Mouse (Mus musculus) gastrocnemius, postnatal 25 days (tissue): ENCODE measurements around the gene Pnliprp1. TPM values are rescaled to one million over a fixed set of nuclear protein-coding genes. Genes with fewer than 3 reads are reported as not detected.

ENCODE experiments used
- DNase-seq: peaks from one replicate; pipeline ENCODE4 v3.0.0; 2022
- long read RNA-seq, 2 experiments: library from polyadenylated mRNA; stranded (forward); transcript quantifications; one replicate each; pipeline ENCODE4 v2.0.0; 2021
- total RNA-seq, 2 experiments: library from RNA; stranded (reverse); gene quantifications; 1 replicate in 1 of 2; 2 replicates in 1 of 2; pipeline ENCODE4 v1.2.3; 2021

The Pnliprp1 gene
- not detected for total RNA-seq
- long read RNA-seq, experiment 1: 0 reads
- long read RNA-seq, experiment 2: 0 reads

DNA sequence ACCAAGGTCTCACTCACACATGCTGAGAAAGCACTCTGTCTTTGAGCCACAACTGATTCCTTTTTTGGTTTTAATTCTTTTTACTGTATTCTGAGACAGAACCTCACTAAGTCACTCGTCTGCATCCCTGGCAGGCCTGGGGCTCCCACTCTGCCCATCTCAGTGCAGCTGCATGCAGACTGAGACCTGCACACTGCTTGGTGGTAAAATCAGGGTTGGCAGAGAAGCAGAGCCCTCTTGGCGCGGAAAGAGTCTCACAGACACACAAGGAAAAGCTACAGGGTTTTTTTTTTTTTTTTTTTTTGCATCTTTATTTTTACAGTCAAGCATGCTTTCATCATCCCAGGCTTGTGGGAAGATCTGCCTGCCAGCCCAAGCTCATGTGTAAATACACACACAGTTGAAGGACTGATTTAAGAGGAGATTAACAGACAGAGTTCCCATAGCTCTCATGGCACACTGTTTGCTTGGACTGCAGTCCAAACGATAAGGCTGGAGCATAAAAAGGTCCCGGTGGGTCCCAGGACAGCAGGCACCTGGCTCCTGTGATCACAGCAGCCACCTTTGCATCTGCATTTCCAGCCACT is at the start of gene Pnliprp1:
Pnliprp1 (plus strand) TSS at position 443 of the 587 bp plus-strand sequence.
- no peak for DNase-seq

- DNase-seq: no peak
Measured at GRCm38 (mm10) chr19:58688933-58689332, 39.8 kb upstream of the Pnliprp1 start.

DNA sequence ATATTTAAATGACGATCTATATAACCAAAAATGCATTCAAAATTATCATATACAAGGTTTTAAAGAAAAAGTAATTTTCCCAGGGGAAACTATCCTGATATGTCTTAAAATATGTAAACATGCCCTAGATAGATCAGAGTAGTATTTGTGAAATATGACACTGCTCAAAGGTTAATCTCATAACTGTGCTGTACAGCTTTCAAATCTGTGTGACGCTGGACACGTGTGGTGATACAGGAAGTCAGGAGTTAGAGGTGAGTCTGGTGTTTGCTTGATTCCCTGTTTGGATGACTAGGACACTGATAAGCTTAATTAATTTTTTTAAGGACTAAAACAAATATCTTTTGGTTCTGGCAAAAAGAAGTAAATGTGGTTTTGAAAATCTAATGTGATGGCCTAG is 33.4 kb upstream of the Pnliprp1 start:
- DNase-seq: no peak

DNA sequence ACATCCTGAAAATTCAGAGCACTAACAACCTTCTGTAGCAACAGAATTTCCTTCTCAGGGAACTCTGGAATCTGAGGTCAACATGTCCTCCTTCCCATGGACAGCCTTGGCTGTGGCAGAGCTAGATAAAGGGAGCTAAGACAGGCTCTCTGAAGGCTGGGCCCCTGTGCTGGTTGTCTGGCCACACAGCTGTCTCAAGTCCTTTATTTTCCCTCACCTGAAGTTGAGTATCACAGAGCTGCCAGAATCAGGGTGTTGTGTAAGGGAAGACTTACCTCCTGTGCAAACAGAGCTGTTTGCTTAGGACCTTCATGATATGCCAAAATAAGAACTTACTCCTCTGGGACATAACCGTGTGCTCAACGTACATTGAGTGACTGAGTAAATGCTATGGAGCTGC is 32.5 kb upstream of the Pnliprp1 start:
- no peak for DNase-seq

- DNase-seq: no peak
Measured at GRCm38 (mm10) chr19:58704556-58704955, 24.1 kb upstream of the Pnliprp1 start.

GRCm38 (mm10) chr19:58708611-58709010 is 20.1 kb upstream of the Pnliprp1 start:
- DNase-seq: no peak

- no peak for DNase-seq
Measured at GRCm38 (mm10) chr19:58717925-58718324, 10.8 kb upstream of the Pnliprp1 start.

DNA sequence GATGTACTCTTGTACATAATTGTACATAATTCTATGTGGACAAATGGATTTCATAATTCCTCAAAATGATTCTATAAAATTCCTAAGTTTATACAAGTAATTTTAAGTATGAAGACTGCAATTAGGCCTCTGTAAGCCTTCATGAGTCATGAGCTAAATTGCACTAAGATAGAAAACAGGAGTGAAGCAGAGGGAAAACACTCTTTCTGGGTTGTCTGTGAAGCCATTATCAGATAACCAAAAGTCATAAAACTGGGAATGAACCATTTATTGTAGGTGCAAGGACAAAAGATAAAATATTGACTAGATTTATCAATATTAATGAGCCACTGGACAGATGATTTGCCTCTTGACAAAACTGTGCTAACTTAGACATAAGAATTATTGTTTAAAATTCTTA is 8.2 kb upstream of the Pnliprp1 start:
- no peak for DNase-seq

GRCm38 (mm10) chr19:58726551-58726950 is 2.1 kb upstream of the Pnliprp1 start:
- no peak for DNase-seq

- no peak for DNase-seq
Measured at GRCm38 (mm10) chr19:58727756-58728155, 931 bp upstream of the Pnliprp1 start.

- no peak for DNase-seq
Measured at GRCm38 (mm10) chr19:58733216-58733615, 4.5 kb downstream of the Pnliprp1 start.

GRCm38 (mm10) chr19:58738111-58738510 is 9.4 kb downstream of the Pnliprp1 start:
- DNase-seq: no peak

DNA sequence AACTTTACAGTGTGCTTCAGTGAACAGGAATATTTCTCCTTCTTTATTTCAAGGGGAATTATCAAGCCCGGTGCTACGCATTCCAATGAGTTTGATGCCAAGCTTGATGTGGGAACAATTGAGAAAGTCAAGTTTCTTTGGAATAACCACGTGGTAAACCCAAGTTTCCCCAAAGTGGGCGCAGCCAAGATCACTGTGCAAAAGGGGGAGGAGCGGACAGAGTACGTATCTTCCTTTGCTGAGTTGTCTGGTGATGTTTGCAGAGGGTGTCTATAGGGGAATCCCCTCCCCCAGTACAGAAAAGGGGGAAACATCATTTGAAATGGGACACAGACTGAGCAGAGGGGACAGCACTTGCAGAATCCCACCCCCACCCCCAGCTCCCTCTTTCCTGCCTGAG is 12.3 kb downstream of the Pnliprp1 start:
- DNase-seq: no peak

DNA sequence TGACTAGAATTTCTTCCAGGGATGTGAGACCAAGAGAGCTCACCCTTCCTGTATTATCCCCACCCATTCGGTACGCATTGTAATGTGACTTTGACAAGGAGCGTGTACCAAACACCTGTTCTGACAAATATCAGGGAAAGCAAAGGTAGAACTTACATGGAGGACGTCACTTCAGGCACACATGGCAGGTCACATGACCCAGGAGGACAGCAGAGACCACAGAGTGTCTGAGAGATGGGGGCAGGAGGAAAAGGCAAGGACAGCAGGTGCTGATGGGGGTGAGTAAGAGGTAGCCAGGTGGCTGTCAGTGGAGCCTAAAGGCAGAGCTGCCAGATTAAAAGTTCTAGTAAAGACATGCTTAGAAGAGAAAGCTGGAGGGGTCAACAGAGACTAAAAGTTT is 14.0 kb downstream of the Pnliprp1 start:
- DNase-seq: no peak

GRCm38 (mm10) chr19:58743736-58744135 is 15.0 kb downstream of the Pnliprp1 start:
- DNase-seq: no peak

DNA sequence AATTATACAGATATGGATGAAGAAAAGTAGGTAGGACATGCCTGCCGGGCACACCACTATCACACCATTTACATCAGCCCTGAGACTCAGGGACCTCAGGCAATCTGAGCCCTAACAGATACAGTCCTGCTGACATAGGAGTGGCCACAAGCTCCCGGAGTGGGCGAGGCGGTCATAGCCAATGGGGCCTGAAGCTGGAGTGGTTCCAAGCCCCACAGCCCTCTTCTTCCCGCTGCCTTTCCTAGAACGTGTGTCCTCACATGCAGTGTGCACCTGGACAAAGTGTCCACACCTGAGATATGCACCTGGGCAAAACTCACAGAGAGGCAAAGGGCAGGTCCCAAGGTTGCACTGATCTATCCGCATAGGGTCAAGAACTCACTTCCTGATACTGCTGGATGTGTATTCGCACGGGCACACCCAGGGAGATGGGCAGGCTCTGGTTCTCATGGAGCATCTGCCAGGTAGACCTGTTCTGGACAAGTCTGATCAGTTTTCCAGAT is 18.9 kb downstream of the Pnliprp1 start:
- DNase-seq: no peak

GRCm38 (mm10) chr19:58750822-58751221 is 22.1 kb downstream of the Pnliprp1 start:
- no peak for DNase-seq

- DNase-seq: no peak
Measured at GRCm38 (mm10) chr19:58751504-58751903, 22.8 kb downstream of the Pnliprp1 start.

DNA sequence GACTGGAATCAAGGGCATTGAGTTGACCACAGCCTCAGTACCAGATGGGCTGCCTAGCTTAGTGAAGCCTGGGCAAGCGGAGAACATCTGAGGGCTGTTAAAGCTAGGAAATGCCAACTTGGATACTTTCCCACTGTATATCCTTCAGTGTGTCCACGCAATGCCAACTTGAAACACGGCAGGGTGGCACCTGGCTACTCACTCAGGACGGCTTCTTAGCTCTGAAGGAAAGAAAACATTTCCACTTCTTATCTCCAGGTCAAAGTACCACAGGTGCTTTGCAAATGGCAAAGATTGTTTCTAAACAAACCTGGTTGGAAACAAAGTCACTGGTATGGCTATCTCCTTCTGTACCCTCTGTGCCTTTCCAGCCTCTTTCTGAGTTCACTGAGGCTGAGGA is 30.2 kb downstream of the Pnliprp1 start:
- no peak for DNase-seq

- DNase-seq: no peak
Measured at GRCm38 (mm10) chr19:58759423-58759822, 30.7 kb downstream of the Pnliprp1 start, which contains the start of gene Pnliprp2. TSS of gene Pnliprp2 (plus strand) at chr19:58759719.

GRCm38 (mm10) chr19:58762316-58762715 is 33.6 kb downstream of the Pnliprp1 start:
- no peak for DNase-seq

DNA sequence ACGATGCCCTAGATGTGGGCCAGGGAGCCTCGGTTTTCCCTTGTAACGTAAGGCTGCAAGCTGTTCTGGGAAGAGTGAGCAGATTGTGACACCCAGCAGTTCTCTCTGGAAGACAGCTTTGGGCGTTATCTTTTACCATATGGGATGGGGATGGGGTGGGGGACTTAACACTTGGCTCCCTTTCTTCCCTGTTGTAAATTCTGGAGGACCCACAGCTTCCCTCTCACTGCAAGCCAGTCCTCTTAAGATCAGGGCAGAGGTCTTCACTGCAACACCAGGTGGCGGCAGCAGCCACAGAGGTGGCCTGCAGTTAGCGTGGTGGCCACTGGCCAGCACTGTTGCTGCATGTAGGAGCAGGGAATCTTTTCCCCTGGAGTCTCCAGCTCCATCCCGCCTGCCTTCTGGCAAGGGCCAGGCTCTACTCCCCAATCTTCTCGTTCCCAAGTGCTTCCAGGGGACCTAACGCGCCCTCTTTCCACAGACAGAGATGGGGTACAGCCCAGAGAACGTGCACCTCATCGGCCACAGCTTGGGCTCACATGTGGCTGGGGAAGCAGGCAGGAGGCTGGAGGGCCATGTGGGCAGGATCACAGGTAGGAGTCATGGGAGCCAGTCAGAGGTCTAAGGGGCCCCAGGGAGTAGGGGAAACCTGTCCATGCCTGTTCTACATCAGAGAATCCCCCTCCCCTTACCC is 34.3 kb downstream of the Pnliprp1 start:
- DNase-seq: no peak

DNA sequence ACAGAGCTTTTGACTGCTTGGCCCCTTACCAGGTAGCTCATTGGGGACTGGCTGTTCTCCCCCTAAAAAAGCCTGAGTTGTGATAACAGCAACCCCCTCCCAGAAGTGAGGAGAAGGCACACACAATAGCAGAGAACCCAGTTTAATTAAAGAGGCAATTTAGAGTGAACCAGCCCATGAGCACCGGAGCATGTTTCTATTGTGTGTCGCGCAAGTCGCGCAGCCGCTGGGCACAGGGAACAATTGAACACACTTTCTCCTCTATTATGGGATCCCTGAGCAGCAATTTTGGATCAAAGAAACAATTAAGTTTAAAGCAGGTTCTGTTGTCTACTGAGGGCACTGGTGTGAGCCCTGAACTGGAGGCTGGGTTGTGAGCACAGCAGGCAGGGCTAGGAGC is 38.6 kb downstream of the Pnliprp1 start:
- no peak for DNase-seq

DNA sequence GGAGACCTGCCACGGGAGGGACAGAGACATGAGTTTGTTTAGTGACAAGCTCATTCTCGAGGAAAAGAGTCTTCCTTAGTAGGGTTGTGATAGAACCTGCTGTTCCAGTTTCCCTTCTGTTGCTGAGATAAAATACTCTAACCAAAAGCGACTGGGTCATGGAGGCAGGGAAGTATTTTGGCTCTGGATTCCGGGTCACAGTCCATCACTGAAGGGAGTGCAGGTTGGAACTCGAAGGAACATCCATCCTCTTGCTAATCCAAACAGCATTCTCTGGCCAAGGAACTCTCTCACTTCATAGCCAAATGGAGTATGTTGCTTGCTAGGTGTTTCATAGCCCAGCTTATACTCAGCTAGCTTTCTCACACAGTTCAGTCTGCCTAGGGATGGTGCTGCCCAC is 47.8 kb downstream of the Pnliprp1 start:
- no peak for DNase-seq
